Comparison of ENCODE assay signal across 7 mouse cellular contexts in the genomic region with DNA sequence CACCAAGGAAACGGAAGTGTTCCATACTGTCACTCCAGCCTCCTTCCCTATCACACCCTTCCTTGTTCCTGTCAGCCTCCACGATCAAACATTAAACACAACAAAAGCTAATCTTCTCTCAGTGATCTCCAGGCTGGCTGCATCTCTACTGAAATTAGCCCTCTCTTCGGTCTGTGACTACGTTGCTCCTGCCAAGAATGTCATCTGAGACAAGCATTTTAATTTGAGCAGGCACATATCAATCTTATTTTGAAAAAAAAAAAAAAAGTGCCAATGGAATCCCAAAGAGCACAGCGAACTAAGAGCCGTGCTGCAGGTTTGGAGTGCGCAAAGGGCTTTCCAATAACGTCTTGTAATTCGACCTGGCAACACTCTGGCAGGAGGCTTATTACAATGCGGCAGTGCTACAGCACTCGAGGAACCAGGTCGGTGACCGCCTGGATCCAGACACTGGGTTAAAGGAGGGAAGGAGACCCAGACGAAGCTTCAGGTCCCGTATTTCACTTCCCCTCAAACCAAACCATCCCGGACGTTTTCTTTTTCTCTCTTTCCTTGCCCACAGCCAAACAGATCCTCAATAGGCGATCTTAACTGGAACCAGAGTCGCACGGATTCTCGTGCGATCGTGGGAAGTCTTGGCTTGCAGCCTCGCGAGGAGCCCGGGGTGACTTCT. TPM values are rescaled to one million over a fixed set of nuclear protein-coding genes. Genes with fewer than 3 reads are reported as not detected.
DNase-seq lines count a peak whose midpoint lies in the region; ATAC-seq lines count a peak whose summit lies in the region.

No protein-coding gene starts in this region.

- WGBS in hindbrain, embryonic 14.5 days: 4% methylated on average over 26 of the region's 26 CpGs
- 11% methylated on average over 26 of the region's 26 CpGs for WGBS in liver, embryonic 13.5 days (ENCODE audit: insufficient replicate concordance)
- WGBS in neural tube, embryonic 14.5 days: 5% methylated on average over 26 of the region's 26 CpGs

- H3K4me1 ChIP-seq in hindbrain, embryonic 14.5 days (replicated peaks; ENCODE audit: control insufficient read depth, insufficient read depth, low read length): peaks cover 22% of the 10 kb centered on the region
- H3K4me1 ChIP-seq in liver, embryonic 13.5 days (replicated peaks): peaks cover 28% of the 10 kb centered on the region
- peaks cover 12% of the 10 kb centered on the region; the same call in 1 of the 2 replicates for H3K4me1 ChIP-seq in neural tube, embryonic 14.5 days (ENCODE audit: control insufficient read depth, insufficient read depth, low read length)

- H3K4me2 ChIP-seq in hindbrain, embryonic 14.5 days (replicated peaks): peak overlapping the region; percentile 59
- peak overlapping the region; percentile 89 for H3K4me2 ChIP-seq in liver, embryonic 13.5 days
- H3K4me2 ChIP-seq in neural tube, embryonic 14.5 days (ENCODE audit: low read depth, low read length): peak overlapping the region; percentile 85

- H3K27me3 ChIP-seq in hindbrain, embryonic 14.5 days (ENCODE audit: control insufficient read depth, insufficient read depth, low read length): no peaks in the 10 kb centered on the region
- H3K27me3 ChIP-seq in liver, embryonic 13.5 days: peaks cover 17% of the 10 kb centered on the region
- no peaks in the 10 kb centered on the region for H3K27me3 ChIP-seq in neural tube, embryonic 14.5 days (ENCODE audit: control insufficient read depth, insufficient read depth, low read length)

- peak overlapping the region; percentile 88 for H3K4me3 ChIP-seq in hindbrain, embryonic 14.5 days (replicated peaks; ENCODE audit: low read length)
- H3K4me3 ChIP-seq in liver, embryonic 13.5 days (replicated peaks): peak overlapping the region; percentile 81
- peak overlapping the region; percentile 82 for H3K4me3 ChIP-seq in neural tube, embryonic 14.5 days (ENCODE audit: low read depth, low read length)

- peak; percentile 8 for DNase-seq in right cerebral cortex, adult 18-20 months
- no peak for DNase-seq in right cerebral cortex, postnatal 25 days
- DNase-seq in embryo, embryonic 11 days: peak; percentile 61
- DNase-seq in hindbrain, embryonic 14.5 days (ENCODE audit: low spot score): peak; percentile 57
- DNase-seq in liver, embryonic 13.5 days: no peak
- DNase-seq in ovary, adult 18-20 months (ENCODE audit: low spot score): no peak

- peak overlapping the region; percentile 97 for H3K9ac ChIP-seq in hindbrain, embryonic 14.5 days
- peak overlapping the region; percentile 66 for H3K9ac ChIP-seq in liver, embryonic 13.5 days
- H3K9ac ChIP-seq in neural tube, embryonic 14.5 days (replicated peaks; ENCODE audit: low read depth, low read length): peak overlapping the region; percentile 98

- ATAC-seq in hindbrain, embryonic 14.5 days (ENCODE audit: low FRiP score): peak; percentile 7; the same call in 1 of the 2 replicates
- ATAC-seq in liver, embryonic 13.5 days (ENCODE audit: low read depth): no peak
- ATAC-seq in neural tube, embryonic 14.5 days (ENCODE audit: low read depth): peak; percentile 7

- no peaks in the 10 kb centered on the region for H3K9me3 ChIP-seq in hindbrain, embryonic 14.5 days (ENCODE audit: control insufficient read depth, low read length)
- H3K9me3 ChIP-seq in liver, embryonic 13.5 days (replicated peaks): no peaks in the 10 kb centered on the region
- no peaks in the 10 kb centered on the region for H3K9me3 ChIP-seq in neural tube, embryonic 14.5 days (ENCODE audit: control insufficient read depth, low read length)

- H3K27ac ChIP-seq in hindbrain, embryonic 14.5 days: peak overlapping the region; percentile 96
- H3K27ac ChIP-seq in liver, embryonic 13.5 days: no peak overlapping the region
- peak overlapping the region; percentile 95 for H3K27ac ChIP-seq in neural tube, embryonic 14.5 days (ENCODE audit: low read depth, low read length)

- no peaks in the 10 kb centered on the region for H3K36me3 ChIP-seq in hindbrain, embryonic 14.5 days (replicated peaks; ENCODE audit: control insufficient read depth, insufficient read depth)
- H3K36me3 ChIP-seq in liver, embryonic 13.5 days: peaks cover 8% of the 10 kb centered on the region; the same call in 1 of the 2 replicates
- no peaks in the 10 kb centered on the region for H3K36me3 ChIP-seq in neural tube, embryonic 14.5 days (ENCODE audit: control insufficient read depth, insufficient read depth, low read length)

RNA-seq across cellular contexts. Expression of a gene that starts 1.0 kb away (rescaled TPM):
- 172 and 194 TPM in 2 replicates for polyA plus RNA-seq in hindbrain, embryonic 14.5 days (2014; fragmentation: Nextera tagmentation; extraction: Ambion mirVana)
- 10.7 and 11.9 TPM in 2 replicates for polyA plus RNA-seq in liver, embryonic 13.5 days (2015; fragmentation: Nextera tagmentation; extraction: Ambion mirVana)
- 161 and 181 TPM in 2 replicates for polyA plus RNA-seq in neural tube, embryonic 14.5 days (2014; fragmentation: Nextera tagmentation; extraction: Ambion mirVana)

Comparison
In these comparisons a context has a peak if more than half of its experiments do, and no peak if none do; other contexts are left out.
1. DNase-seq: peak in right cerebral cortex, adult 18-20 months (single experiment), embryo, embryonic 11 days (single experiment) and hindbrain, embryonic 14.5 days (single experiment); none in right cerebral cortex, postnatal 25 days (single experiment), liver, embryonic 13.5 days (single experiment) and ovary, adult 18-20 months (single experiment).
2. RNA of a gene that starts 1.0 kb away (polyA plus RNA-seq): 172 to 194 TPM in hindbrain, embryonic 14.5 days and 161 to 181 TPM in neural tube, embryonic 14.5 days; 10.7 to 11.9 TPM in liver, embryonic 13.5 days; every median in the first group is over 10 times any median in the second.
3. Peak in every context shown above with its lines, with median percentiles within 50 percentile points of each other: H3K4me2 ChIP-seq, H3K4me3 ChIP-seq and H3K9ac ChIP-seq.